Mouse (Mus musculus) G1E-ER4 (cell line): ENCODE data around the gene Sp100. TPM values are rescaled to one million over a fixed set of nuclear protein-coding genes. Genes with fewer than 3 reads are reported as not detected.

Source experiments
- GATA1 ChIP-seq: IDR thresholded peaks from one replicate; pipeline ENCODE4 v1.8.0; 2012; ENCODE audit warnings: low read length, inconsistent platforms
- polyA plus RNA-seq: library from polyadenylated mRNA; stranded (reverse); fragments of >175 nt; gene quantifications from 2 replicates; pipeline ENCODE4 v1.2.3, GENCODE M21; 2012

Gene Sp100
- polyA plus RNA-seq, 1 experiment, result not detected

GRCm38 (mm10) chr1:85719049-85719448, 69.3 kb downstream of the Sp100 start:
- TF ChIP-seq GATA1, result no peak

DNA sequence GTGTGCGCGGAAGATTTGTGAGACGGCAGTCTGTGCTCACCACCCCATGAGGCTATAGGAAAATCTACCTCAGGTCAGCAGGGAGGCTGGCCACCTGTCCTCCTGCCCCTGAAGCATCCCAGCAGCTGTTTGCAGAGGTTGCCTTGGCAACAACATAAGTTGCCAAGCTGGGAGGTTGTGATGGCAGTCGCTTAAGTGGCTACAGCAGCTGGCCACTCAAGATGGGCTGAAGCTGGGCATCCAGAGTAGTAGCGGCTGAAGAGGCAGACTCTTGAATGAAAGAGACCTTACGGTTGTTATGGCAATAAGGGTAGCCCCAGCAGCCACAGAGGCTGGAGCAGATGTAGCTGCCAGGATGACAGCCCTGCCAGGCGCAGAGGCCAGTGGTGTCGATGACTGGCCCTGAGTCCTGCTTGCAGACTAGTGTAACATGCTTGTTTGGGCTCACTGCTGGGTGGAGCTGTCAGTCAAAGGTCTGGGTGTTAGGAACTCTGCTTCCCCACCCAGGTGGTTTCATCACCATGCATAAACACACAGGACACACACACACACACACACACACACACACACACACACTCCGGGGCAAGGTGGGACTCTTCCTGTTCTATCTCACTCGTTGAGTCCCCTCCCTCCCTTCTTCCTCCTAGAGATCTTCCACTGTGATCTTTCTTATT, 70.6 kb downstream of the Sp100 start:
- no peak for TF ChIP-seq GATA1

GRCm38 (mm10) chr1:85730471-85730870, 80.7 kb downstream of the Sp100 start:
- no peak for TF ChIP-seq GATA1

- no peak for TF ChIP-seq GATA1
These were observed 82.8 kb downstream of the Sp100 start for GRCm38 (mm10) chr1:85732581-85732980.

- no peak for TF ChIP-seq GATA1
These were observed 84.7 kb downstream of the Sp100 start for GRCm38 (mm10) chr1:85734511-85734910.

DNA sequence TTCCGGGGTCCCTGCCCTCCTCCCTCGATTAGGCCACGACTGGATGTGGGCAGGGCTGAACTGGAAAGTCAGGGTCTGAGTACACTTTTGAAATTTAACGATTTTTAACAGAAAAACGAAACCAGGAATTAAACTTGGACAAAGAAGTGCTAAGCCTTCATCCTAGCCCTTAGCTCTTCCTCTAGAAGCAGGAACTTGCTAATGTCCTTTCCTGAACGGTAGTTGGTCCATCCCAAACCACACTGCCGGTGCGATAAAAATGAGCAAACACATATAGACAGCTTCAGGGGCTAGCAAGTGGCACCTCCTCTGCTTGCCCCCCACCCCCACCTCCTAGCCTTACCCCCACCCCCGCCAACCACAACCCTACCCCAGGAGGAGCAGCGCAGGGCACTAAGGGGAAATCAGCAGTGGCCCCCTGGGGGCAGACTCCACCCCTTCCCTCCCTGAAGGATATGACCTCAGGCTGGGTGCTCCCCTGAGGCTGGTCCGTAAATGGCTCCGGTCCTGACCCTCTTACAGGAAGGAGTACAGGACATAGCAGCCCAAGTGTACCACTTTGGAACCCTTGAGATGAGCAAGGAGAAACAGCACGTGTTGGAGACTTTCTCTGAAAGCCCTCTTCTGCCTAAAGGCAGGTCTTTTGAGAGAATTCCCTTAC, 85.8 kb downstream of the Sp100 start:
- TF ChIP-seq GATA1, result no peak

DNA sequence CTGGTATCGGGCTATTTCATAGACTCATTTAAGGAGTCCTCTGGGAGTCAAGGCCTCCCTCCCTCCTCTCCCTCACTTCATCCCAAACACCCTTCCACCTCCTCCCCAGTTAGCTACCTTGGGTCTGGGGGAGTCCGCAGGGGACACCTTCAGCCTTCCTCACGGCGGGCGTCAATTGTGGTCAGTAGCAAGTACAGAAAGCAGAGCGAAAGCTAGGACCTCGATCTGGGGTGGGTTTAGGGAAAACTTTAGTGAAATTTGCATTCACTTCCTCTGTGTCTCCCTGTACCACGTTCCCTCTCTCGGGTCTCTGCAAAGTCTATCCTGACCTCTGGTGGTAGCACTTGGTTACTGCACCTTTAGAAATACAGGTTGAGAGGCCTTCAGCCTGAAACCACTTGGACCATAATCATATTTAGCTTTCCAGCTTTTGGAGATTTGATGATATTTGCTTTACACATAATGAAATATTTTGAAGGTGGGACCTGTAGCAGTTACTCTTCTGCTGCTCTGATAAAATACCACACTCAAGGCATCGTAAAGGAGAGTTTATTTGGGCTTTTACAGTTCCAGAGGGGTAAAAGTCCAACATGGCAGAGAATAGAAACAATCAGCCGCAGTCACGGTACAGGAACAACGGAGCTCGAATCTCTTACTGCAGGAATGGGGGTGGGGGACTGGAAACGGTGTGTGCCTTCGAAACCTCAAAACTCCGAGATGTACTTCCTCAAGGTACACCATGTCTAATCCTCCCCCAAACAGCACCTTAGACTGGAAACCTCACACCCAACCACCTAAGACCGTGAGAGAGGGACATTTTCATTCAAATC, 86.8 kb downstream of the Sp100 start:
- TF ChIP-seq GATA1, result no peak

GRCm38 (mm10) chr1:85739000-85739399, 89.2 kb downstream of the Sp100 start:
- no peak for TF ChIP-seq GATA1

DNA sequence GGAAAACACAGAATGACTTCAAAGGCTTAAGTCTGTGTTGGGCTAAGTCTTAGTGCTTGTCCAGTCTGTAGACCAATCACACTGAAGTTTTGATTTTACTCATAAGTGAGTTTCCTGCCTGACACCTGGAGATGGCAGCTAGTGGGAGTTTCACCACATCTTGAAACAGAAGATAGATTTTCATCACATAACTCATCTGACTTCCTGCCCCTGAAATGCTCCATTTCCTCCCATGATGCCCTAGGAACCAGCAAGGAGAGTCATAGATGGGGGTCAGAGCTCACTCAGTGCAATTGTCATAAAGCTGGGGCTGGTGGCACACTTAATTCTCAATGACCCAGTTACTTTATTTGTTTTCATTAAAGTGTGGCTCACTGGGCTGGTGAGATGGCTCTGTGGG, 90.0 kb downstream of the Sp100 start:
- no peak for TF ChIP-seq GATA1

- no peak for TF ChIP-seq GATA1
These were observed 91.1 kb downstream of the Sp100 start for GRCm38 (mm10) chr1:85740923-85741322.

- no peak for TF ChIP-seq GATA1
These were observed 92.5 kb downstream of the Sp100 start for GRCm38 (mm10) chr1:85742333-85742732.

DNA sequence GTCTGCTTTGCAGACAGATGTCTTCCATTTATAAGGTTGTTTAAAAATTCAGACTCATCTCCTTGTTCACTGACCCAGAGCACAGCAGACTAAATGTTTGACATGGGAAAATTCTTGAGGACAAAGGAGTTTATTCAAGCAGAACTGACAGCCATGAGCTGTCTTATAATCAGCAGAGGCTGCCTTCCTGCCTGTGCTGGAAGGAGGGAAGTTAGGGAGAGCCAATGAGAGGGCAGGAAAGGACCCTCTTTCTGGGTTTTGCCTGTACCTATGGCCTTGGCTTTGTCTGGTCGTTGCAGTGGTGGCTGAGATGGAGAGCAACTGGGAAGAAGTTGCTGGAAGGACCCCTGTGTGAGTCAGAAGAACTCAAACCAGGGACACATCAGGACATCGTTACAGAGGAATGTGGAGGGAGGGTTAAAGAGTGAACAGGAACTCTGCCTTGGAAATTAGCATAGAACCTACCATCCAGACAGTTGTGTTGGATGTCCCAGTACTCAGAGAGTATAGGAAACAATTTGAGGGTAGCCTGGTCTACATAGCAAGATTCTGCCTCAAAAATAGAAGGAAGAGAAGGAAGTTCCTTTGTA, 93.2 kb downstream of the Sp100 start:
- no peak for TF ChIP-seq GATA1

- no peak for TF ChIP-seq GATA1
These were observed 94.8 kb downstream of the Sp100 start for GRCm38 (mm10) chr1:85744539-85744938.

DNA sequence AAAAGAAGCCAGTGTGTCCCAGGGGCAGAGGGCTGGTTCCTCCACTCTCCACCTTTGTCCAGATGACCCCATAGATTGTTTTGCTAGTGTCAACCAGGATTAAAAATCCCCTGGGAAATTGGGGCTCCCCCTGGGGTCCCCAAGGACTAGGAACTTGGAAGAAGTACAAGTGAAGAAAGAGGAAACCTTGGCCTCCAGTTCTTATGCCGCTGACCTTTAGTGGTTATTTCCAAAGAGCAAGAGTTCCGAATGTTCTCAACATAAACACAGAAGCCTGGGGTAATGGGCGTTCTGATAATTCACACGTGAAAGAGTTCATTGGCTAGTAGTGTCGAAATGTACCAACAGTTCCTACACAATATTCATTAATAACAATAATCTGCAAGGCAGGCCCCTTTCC, 96.7 kb downstream of the Sp100 start:
- TF ChIP-seq GATA1, result no peak

GRCm38 (mm10) chr1:85749829-85750228, 100.0 kb downstream of the Sp100 start:
- no peak for TF ChIP-seq GATA1

- TF ChIP-seq GATA1, result no peak
These were observed 100.9 kb downstream of the Sp100 start for GRCm38 (mm10) chr1:85750650-85751049.
